Mouse (Mus musculus) liver, postnatal 0 days (tissue): ENCODE measurements around the gene Sbk3.

Source experiments
- CTCF ChIP-seq: sonication (generic); IDR thresholded peaks from 2 replicates; pipeline ENCODE4 v1.5.1; 2016; ENCODE audit warnings: antibody characterized with exemption, low read depth
- EP300 ChIP-seq: IDR thresholded peaks from 2 replicates; pipeline ENCODE4 v1.6.1; 2016; ENCODE audit warnings: antibody characterized with exemption, low read depth, mild to moderate bottlenecking

GRCm38 (mm10) chr7:4975455-4975854, 4.5 kb upstream of the Sbk3 start:
- no peak for TF ChIP-seq CTCF
- no peak for TF ChIP-seq EP300
